Mouse (Mus musculus) retina, postnatal 7 days (tissue): ENCODE measurements at regions not wholly inside any gene's neighbourhood (a gene's known extent, or its start where the extent isn't known, plus 50 kb on each side); places are given as distances from the start of the nearest gene placed in this dataset.

ENCODE experiments used
- DNase-seq: peaks from one replicate; pipeline ENCODE4 v3.0.0-alpha.2; 2012; ENCODE audit warnings: low read depth, low spot score

DNA sequence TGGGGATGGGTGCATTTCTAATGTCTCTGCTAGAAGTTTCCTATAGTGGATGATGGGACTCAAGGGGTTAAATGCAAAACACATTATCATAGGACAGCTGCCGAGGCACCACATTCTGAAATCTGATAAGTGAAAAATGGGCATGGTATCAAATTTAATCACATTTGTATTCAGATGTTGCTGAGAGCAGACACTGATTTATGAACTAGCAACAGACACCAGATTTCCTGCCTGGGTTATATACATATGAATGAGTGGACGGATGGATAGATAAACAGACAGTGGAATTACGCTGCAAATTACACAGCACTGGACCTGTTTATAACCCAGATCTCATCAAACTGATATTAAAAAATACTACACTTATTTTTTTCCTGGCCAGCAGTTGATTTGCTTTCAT is 166.2 kb downstream of the Cmpk2 start:
- no peak for DNase-seq

DNA sequence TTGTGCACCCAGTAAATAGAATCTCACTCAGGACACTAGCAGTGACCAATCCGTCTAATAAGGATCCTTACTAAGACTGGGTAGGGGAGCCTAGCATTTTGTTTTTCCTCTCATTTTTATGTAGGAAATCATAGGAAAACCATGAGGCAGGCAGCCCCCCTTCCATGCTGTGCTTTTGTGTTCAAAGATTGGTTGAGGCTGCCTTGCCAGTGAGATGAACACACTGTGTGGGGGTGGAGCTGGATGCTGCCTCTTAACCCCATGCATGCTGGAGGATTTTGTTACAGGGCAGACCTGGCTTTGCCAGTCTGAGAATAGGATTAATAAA is 162.8 kb downstream of the Cmpk2 start:
- DNase-seq, result no peak

DNA sequence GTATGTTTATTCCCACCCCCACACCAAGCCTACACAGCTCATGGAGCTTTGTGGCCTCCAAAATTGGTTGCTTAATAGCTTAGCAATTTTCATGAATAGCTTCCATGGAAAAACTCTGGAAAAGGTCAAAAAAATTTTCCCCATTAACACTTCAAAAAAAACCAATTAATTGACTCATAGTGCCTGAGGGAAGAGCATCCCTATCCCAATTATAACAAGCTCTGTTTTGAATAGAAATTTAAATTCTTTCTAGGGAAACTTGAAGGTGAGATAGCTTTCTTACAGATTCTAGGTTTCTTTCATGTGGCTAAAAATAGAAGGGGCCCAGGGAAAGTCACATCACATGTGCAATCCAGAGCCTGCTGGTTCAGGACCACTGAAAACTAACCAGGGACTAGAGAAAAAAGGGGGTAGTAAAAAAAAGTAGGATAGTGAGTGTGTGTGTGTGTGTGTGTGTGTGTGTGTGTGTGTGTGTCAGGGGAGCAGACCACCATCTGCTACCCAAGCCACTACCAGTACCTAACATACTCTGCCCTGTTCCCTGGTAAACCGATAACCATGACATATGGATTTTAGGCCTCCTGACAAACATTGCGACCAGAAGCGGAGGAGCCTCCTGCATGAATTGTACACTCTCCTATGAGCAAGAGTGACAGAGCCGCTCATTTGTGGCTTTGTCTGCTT is 162.2 kb downstream of the Cmpk2 start:
- DNase-seq, result no peak

DNA sequence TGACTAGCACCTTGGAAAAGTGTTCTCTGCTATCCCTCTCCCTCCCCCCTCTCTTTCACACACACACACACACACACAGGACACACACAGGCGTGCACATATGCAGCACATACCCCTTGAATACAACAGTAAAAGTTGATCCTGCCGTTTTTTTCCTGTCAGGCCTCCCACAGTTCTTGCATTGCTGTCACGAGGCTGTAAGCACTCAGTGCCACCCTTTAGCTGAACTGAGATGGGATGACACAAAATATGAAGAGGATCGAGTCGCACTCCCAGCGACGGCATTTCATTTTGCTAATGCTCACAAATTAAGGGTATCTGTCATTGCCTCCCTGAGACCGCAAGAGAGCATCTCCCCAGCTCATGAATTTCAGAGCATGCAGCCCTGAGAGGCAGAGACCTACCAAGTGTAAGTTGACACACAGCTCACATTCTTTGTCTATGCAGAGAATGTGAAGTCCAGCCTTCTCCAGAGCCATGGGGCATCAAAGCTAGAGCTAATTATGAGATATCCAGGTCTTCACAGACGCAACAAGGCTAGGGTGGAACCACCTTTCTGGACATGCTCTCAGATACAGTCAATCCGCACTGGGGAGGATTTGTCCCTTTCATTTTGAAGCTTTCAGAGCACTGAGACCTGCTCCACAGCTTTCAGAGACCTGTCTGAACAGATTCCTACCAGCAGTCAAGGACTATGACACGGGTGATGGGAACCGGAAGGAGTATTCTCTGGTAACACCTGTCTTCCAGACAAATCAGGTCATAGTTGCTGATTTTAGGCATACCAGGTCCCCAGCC is 152.3 kb downstream of the Cmpk2 start:
- no peak for DNase-seq

DNA sequence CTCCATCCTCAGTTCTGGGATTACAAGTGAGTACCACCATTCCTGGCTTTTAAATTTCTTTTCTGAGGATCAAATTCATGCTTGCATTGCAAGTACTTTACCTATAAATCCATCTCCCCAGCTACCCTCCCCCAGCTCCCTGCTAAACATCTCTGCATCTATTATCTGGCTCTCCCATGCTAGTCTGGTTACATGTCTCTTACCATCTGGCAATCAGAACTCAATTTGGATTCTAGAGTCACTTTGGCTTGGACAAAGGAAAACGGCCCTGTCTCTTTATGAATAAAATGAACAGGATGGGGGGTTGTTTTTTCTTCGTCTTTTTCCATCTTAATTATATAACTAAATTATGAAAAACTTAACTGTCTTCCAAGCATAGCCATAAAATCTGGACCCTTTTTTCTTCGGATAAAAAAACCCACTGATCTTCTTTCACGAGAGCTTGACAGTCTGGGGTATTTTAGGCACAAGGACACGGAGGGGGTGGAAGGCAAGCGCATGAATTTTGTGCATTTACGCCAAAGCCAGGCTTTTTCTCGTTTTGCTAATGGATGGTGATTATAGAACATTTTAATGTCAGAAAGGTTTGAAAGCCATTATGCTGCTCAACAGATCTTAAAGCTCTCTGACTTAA is 151.6 kb downstream of the Cmpk2 start:
- no peak for DNase-seq

DNA sequence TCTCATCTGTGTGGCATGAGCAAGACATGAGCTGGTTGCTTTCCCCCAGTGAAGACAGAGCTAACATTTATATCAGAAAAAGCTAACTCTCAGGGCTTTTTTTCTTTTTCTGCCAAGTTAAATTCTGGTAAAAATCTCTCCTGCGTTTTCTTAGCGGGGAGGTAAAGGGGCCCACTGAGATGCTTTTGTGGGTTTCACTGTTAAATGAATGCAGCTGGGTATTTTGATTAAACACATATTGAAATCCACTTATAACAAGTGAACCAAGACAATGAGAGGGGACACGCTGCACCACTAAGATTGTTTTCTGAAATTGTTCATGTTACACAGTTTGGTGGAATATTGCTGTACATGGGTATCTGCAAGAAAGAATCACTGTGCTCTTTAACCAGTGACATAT is 149.0 kb downstream of the Cmpk2 start:
- no peak for DNase-seq

DNA sequence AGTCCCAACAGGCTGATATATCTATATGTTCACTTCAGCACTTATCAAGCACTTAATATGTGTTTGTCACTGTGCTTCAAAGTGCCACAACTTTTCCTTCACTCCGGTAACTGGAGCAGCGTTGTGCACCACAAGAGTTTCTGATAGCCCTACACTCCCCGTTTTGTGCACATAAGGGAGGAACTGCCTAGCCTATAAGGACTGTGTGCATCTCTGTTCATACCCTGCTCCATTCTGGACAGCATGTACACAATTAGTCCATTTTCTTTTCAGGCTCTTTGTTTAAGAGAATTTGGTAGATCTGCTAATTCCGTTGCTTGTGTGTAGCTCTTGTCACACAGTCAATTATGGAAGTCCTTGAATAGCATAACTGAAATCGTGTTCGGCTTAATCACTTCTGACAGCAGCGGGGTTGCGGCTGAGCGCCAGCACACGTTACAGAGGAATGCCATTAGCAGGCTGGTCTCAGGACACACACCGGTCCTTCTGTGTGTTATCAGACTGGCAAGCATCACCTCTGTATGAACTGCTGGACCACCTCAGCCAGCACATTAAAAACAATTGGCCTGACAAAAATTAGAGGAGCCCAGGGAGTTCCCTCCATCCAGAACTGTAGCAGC is 144.2 kb downstream of the Cmpk2 start:
- peak; percentile 16 for DNase-seq

DNA sequence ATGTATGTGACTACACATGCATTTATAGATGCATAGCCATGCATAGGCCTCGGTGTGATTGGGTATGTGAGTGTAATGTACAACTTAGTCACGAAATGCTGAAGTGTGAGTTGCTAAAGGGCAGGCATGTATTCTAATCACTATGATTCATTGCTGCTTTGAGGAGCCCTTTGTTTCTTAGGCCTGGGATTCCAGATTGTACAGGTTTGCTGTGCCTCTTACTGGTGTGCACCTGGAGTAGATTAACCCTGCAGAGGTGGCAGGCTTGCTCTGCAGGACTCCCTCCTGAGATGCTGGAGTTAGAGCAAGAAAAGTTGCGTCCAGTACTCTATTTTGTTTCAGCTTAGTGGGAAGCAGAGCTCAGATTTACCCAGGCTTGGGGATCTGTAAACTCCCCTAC is 141.1 kb downstream of the Cmpk2 start:
- DNase-seq, result no peak

DNA sequence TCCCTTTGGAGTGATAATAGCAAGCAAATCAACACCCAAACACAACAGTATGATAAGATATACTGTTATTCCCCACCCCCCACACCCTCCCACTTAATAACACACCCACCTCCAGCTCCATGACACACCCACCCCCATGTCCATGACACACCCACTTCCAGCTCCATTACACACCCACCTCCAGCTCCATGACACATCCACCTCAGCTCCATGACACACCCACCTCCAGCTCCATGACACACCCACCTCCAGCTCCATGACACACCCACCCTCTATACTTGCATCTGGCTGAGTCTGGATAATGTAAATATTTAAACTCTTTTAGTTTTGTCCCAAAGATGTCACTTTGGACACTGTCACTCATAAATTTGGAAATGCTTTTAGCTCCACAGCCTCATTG is 129.5 kb downstream of the Cmpk2 start:
- DNase-seq, result no peak

DNA sequence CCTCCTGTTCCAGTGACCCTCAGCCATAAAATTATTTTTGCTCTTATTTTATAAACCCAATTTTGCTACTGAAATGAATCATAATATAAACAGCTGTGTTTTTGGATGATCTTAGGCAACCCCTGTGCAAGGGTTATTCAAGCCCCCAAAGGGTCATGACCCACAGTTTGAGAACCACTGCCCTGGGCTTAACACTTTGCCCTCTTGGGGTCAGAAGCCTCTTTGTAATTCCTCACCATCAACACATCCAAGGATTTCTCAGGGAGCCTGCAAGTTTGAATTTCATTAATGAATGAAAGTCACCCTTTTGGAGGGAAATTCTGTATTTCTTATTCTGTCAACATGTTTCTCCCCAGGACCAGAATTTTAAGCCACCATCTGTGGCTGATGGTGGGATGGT is 123.1 kb downstream of the Cmpk2 start:
- DNase-seq, result no peak

DNA sequence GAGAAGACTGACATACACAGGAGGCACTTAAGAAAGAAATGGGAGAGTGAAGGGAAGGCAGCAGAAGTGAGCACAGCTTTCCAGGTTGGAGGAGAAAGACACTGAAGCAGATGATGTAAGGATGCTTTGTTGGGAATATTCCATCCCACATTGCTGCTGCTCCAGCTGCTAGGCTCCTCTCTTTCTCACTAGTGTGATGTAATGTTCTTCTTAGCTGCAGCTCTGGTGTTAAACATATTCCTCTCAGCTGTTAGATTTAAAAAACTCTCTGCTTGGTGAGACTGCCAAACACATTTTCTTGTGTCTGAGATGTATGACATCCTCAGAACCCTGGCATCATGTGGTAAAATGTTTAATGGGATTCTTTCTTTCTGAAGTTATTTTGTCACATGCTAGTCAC is 120.1 kb downstream of the Cmpk2 start:
- no peak for DNase-seq

DNA sequence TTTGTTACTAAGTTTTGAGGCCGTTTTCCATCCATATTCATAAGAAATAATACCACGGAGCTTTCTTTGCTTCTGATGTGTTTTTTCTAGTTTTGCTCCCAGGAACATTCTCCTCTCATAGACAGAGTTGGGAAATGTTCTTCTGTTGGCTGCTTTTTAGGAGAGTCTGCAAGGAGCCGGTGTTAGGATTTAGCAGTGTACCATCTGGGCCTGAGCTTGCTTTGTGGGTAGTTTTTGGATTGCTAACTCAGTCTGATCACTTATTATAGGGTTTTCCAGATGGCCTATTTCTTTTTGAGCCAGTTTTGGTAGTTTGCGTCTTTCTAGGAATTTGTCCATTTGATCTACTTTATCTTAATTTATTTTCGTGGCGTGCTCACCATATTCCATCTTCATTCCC is 108.4 kb downstream of the Cmpk2 start:
- no peak for DNase-seq

DNA sequence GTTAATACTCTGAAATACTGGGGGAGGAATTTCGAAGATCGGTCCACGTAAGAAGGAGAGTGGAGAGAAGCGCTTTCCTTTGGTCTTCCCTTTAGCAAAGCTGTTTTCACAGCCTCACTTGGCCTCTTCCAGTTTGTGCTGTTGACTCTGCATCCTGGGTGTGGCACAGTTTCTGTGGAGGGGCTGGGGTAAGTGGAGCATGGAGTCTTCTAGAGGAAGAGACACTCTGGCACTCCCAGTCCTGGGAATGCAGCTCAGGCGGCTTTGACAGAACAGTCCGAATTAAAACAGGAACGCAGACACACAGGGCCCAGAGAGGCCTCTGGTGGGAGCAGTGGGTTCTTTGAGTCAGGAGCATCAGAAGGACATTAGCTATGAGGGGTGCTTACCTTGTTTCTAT is 102.6 kb downstream of the Cmpk2 start:
- DNase-seq, result no peak

DNA sequence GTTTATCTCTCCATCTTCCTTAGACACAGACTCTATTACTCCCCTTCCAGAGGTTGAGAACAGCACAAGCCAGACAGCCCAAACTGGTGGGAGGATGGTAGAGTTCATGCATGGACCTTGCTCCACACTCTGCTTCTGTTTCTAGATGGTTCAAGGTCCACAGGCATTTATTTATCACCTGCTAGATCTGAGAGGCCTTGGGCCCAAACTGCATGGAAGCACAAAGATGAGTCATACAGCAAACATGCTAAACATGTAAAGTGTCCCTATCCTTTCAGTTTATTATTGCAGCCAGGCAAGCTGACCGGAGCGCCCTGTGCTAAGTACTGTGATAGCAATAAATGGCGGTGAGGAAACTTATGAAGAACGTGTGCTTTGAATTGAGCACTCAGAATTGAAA is 98.4 kb downstream of the Cmpk2 start:
- no peak for DNase-seq

DNA sequence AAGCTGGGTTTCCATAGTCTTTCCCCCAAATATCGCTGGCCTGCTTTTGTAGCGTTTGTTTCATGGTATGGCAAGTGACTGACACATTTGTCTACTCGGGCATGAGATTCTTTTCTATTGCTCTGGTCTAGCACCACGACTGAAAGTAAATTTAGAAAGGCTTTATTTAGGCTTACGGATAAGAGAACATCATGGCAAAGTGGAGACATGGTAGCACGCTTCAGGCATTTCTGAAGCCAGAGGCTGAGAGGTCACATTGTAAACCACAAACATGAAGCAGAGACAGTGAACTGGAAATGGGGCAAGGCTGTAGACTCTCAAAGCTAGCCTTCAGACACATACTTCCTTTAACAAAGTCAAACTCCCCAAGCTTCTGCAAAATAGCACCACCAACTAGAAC is 93.9 kb downstream of the Cmpk2 start:
- DNase-seq, result no peak

DNA sequence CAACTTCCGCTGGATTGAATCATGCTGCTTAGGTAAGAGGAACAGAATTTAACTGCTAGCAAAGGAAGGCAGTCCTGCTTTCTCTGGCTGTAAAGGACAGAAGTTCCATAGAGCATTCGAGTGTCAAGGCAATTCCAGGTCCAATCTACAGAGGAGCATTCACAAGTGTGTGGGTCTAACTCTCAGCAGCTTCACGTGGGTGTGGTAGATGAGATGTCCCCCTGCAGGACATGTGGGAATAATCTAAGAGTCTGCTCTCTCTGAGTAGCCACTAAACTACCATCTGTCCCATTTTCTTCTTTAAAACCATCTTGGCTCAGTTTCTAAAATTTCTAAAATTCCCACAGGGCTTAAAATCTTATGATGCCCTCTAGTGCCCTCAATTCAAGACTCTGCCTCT is 90.6 kb downstream of the Cmpk2 start:
- no peak for DNase-seq

DNA sequence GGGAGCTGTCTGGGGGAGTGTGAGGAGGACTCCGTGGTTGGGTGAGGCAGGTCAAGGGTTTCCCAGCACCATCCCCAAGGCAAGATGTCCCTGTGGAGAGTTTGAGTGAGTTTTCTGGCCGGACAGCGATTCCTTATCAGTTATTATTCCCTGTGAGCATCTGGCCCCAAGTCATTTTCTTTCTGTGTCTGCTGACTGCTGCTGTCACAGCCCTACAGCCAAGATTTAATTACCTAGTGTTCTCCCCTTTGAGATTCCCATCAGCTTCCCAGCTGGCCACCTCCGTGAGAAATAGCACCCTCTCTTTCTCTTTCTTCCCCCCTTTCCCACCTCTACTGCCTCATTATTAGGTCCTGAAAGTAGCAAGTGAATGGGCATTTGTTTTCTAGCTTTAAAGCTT is 88.4 kb downstream of the Cmpk2 start:
- DNase-seq, result no peak

DNA sequence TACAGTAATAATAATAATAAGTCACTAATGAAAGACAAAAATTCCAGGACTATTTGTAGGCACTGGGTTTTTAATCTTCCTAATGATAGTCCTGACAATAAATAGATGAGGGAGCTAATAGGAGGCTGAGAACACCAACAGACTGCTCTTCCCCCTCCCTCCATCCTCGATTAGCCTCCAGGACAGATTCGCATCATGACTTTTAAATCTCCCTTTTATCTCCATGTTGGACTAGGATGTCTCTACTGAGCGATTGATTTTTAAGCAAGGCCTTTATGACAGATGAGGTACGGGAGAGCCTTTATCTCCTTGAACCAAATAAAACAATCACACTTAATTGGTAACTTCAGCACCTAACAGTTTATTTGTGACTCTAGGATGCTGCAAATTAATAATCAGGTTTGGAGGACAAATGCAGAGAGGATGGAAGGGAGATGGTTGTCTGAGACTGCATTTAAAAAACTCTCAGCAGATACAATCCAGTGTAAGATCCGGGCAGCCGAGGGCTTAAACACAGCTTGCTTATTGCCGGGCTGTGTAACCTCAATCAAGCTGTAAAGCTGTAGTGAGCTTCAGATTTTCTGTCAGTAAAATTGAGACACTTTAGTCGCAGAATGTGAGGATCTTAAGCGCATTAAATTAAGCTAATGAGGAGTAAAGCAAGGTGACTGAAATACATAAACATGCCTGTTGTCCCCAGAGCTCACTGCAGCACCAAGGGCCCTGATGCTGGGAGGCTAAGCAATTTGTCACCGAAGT is 82.3 kb downstream of the Cmpk2 start:
- no peak for DNase-seq

DNA sequence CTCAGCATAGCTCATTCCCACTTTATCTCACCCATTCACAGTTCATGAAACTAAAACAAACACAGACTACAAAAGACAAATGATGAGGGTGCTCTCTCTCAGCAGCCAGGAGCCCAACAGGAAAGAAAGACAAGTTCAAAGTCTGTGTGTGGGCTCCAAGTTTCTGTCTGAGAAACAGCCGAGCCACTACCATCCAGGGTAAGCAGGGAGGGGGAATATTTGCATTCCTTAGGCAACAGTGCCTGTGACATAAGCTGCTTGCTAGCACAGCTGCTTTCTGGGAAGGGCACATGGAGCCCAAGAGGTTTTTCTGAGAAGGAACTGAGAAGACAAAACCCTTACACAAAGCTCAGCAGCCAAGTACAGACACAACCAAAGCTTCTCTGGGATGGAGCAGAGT is 78.5 kb downstream of the Cmpk2 start:
- DNase-seq, result no peak

DNA sequence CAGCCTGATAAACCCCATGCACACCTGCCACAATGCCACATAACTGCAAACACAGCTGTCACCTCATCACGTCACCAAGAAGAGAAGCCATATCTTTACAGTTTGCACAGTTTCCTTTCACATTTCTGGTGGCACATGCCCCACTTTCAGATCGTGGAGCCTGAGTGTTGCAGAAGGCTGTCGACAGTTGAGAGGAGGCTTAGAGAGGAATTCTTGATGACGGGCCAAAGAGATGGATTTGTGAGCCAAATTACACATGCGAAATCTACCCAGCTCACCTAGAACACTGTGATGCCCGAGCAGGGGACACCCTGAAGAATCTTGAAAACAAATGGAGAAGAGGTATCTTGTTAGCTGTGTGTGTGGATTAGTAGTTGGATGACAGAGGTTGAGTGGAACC is 77.4 kb downstream of the Cmpk2 start:
- DNase-seq, result no peak

DNA sequence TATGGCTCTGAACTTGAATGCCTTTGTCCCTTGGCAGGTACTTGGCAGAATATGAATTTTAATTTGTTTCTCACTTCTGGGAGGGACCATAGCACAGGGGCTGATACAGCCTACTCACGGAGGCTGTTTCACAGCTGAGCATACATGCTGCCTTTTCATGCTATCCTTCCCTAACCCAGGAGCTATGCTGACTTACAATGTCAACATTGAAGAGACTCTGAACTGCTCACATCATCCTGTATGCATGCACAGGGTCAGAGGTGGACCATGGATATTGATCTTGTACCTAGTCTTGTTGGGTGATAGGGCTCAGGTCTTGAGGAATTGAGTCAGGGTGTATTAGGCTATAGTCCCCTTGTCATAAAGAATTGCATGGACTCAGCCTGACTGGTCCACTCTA is 74.5 kb downstream of the Cmpk2 start:
- no peak for DNase-seq

DNA sequence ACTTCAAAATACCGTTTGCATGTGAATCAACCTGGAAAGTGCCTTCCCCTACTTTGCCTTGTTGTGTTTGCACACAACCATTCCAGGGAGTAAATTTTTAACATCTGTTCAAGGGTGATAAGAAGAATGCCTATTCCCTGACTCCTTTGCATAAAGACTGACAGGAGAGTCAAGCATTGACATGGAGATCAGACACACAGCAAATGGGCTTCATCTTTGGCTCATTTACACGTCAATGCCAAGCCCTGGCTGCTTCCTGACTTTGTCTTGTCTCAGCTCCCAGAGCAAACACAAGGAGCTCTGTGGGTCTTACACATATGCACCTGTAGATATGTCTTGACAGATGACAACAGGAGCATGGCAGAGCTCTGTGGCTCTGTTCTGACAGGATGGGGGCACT is 73.4 kb downstream of the Cmpk2 start:
- no peak for DNase-seq
